Mouse (Mus musculus): ENCODE data around the gene Med13l.

DNA sequence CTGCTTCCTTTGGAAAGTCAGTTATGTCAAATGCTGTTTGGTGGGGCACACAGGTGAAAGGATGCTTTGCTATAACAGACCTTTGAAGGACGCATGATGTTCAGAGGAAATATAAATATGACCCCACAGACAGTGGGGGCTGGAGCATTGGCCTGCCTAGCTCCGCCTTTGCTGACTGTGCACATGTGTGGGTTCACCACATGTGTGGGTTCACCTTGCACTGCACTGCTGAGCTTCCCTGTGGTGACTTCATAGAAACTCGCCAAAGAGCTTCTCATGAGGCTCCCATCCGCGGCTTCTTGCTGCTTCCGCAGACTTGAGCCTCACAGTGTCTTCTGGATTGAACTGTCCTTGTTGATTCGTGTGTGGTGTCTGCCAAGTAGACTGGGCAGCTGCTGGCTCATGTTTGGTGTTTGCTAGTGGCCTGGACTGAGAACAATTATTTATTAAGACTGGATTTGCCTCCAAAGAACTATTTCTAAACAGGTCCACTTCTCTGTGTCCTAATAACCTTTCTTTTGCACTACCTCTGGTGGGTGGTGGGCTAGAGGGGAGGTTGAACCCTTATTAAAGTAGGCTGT, 59.9 kb downstream of the Med13l start:
- TF ChIP-seq POLR2A (IDR thresholded peaks at IDR 0.05; ENCODE audit: control insufficient read depth, low read depth, low read length) (no peak), CTCF (IDR thresholded peaks at IDR 0.05; ENCODE audit: control insufficient read depth, insufficient read depth, insufficient replicate concordance, low read depth, low read length) (no peak)

Data from testis, adult 2 months (tissue).